Mouse (Mus musculus): Measurements from ENCODE around the gene Nrxn3. TPM values are rescaled to one million over a fixed set of nuclear protein-coding genes. Genes with fewer than 3 reads are reported as not detected.

Gene Nrxn3
- total RNA-seq, 2 experiments from 2014 or later: 183 to 208 TPM

GRCm38 (mm10) chr12:90010280-90010679 lies 1287.6 kb downstream of the Nrxn3 start:
- H3K4me3 ChIP-seq: no peak overlapping the region
- no peak overlapping the region for H3K27ac ChIP-seq
- DNase-seq (ENCODE audit: low spot score in 2 of 2): no peak
- no peak for TF ChIP-seq CTCF (conservative IDR thresholded peaks at IDR 0.05)

DNA sequence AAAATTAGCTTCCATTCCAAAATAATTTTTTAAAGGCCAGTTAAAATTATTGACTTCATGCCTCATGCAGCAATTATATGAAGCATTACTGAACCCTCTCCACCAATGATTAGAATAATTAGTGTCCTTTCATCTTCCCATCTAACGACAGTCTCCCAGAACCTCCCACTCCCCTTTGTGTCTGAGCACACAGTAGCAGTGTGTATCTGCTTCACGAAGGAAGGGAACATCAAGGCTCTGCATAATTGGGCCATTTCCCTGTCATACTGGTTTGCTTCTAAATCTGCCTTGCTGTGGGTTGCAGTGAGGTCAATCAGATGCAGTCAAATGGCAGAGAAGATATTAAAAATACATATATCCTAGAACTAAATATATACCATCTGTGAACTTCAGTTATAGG lies 1291.3 kb downstream of the Nrxn3 start:
- no peak for DNase-seq (ENCODE audit: low spot score in 2 of 2)
- H3K4me3 ChIP-seq: no peak overlapping the region
- TF ChIP-seq CTCF (conservative IDR thresholded peaks at IDR 0.05): no peak
- no peak overlapping the region for H3K27ac ChIP-seq

- Histone ChIP-seq H3K4me3 (no peak overlapping the region), H3K27ac (no peak overlapping the region)
- no peak for TF ChIP-seq CTCF (conservative IDR thresholded peaks at IDR 0.05)
- DNase-seq (ENCODE audit: low spot score in 2 of 2): peak in 1 of 2 experiments; percentile 11
These were observed 1304.3 kb downstream of the Nrxn3 start for GRCm38 (mm10) chr12:90027023-90027422.

DNA sequence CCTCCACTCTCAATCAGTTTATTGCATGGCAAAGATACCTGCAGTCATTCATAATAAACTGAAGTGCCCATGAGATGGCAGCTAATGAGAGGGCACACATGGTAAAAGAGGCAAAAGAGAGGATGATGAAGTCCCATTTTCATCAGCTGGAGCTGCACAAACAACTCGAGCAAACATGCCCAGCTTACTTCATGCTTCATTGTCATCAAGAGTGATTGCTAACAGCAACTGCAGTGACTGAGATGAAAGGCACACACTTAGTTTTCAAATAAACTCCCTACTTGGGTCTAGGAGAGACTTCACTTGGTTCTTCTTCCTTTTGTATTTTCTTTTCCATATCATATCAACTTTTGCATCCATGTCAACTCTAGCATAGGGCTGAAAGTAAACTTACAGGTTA lies 1318.4 kb downstream of the Nrxn3 start:
- H3K4me3 ChIP-seq: no peak overlapping the region
- H3K27ac ChIP-seq: no peak overlapping the region
- DNase-seq (ENCODE audit: low spot score in 2 of 2): no peak
- TF ChIP-seq CTCF (conservative IDR thresholded peaks at IDR 0.05): no peak

DNA sequence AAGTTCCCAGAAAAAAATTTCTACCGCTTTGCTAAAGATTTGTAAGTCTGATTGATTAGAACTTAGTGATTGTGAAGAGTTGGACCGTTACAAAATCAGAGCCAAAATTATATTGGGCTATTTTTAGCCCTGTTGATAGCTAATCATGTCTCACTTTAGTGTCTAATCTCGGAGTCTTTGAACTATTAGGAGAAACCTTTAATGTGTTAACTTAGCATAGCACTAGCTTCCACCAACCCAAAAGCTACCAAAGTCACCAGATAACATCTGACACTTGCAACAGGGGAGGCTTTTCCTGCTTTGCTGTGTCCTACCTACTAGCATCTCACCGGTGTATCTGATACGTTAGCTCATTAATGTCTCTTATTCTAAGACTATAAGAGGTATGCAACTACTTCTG lies 1333.6 kb downstream of the Nrxn3 start:
- H3K4me3 ChIP-seq: no peak overlapping the region
- no peak for DNase-seq (ENCODE audit: low spot score in 2 of 2)
- TF ChIP-seq CTCF (conservative IDR thresholded peaks at IDR 0.05): no peak
- no peak overlapping the region for H3K27ac ChIP-seq

DNA sequence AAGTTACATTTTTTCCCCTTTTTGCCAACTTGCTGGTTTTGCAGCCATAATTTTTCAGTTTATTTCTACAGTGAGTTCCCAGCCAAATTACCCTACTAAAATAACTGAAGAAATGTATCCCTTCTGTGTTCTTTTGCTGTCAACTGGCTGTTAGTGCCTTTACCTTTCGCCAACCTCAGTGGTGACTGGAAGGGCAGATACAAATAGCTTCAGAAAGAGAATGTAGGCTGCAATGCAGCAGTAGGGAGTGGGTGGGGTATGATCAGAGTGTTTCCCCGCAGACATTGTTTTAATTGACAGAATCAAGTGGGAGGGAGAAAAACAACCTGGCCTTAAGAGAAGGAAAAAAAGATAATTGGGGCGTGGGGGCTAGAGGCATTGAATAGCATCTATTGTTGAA lies 1337.1 kb downstream of the Nrxn3 start:
- no peak for TF ChIP-seq CTCF (conservative IDR thresholded peaks at IDR 0.05)
- DNase-seq (ENCODE audit: low spot score in 2 of 2): peak; percentile 4 to 15
- no peak overlapping the region for H3K4me3 ChIP-seq
- peak overlapping the region; percentile 21; the same call in 1 of the 2 replicates for H3K27ac ChIP-seq

GRCm38 (mm10) chr12:90061312-90061711 lies 1338.6 kb downstream of the Nrxn3 start:
- DNase-seq (ENCODE audit: low spot score in 2 of 2): no peak
- no peak for TF ChIP-seq CTCF (conservative IDR thresholded peaks at IDR 0.05)
- H3K27ac ChIP-seq: no peak overlapping the region
- H3K4me3 ChIP-seq: no peak overlapping the region

- no peak overlapping the region for H3K27ac ChIP-seq
- no peak for TF ChIP-seq CTCF (conservative IDR thresholded peaks at IDR 0.05)
- no peak overlapping the region for H3K4me3 ChIP-seq
- DNase-seq (ENCODE audit: low spot score in 2 of 2): no peak
These were observed 1339.5 kb downstream of the Nrxn3 start for GRCm38 (mm10) chr12:90062219-90062618.

DNA sequence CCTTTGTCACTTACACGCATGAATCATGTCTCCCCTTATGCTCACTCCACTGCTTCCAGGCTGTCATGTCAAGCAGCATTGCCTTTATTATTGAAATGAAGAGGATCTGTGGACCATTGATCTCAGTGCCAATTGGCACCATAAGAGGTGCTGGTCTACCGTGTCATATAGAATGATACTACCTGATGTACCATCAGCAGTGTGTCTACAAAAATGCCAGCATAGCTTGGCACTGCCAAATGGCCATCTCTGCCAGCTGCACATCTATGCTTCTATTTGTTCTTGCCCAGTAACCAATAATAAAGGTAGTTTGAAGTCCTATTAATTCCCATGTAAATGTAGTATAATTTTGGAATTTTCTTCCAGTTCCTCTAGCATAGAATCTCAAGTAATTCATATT lies 1340.8 kb downstream of the Nrxn3 start:
- TF ChIP-seq CTCF (conservative IDR thresholded peaks at IDR 0.05): no peak
- no peak for DNase-seq (ENCODE audit: low spot score in 2 of 2)
- Histone ChIP-seq H3K27ac (no peak overlapping the region), H3K4me3 (no peak overlapping the region)

- no peak for TF ChIP-seq CTCF (conservative IDR thresholded peaks at IDR 0.05)
- Histone ChIP-seq H3K27ac (no peak overlapping the region), H3K4me3 (no peak overlapping the region)
- DNase-seq (ENCODE audit: low spot score in 2 of 2): no peak
These were observed 1363.2 kb downstream of the Nrxn3 start for GRCm38 (mm10) chr12:90085862-90086261.

DNA sequence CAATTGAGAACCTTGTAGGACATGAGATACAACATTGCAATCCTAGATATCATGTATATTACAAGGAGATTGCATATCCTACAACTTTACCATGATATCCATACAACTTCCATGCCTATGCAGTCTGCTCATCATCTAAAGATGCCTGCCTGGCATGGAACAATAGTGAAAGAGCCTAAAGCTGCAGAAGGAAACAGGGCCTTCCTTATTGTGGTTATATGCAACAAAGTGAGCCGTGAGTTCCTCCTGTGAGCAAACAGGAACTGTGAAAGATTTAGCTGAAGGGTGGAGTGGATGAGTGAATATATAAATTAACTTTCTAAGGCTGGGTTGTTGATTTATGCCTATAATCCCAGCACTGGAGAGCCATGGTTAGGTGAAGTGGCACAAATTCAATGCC lies 1373.1 kb downstream of the Nrxn3 start:
- DNase-seq (ENCODE audit: low spot score in 2 of 2): no peak
- no peak overlapping the region for H3K27ac ChIP-seq
- no peak overlapping the region for H3K4me3 ChIP-seq
- no peak for TF ChIP-seq CTCF (conservative IDR thresholded peaks at IDR 0.05)

DNA sequence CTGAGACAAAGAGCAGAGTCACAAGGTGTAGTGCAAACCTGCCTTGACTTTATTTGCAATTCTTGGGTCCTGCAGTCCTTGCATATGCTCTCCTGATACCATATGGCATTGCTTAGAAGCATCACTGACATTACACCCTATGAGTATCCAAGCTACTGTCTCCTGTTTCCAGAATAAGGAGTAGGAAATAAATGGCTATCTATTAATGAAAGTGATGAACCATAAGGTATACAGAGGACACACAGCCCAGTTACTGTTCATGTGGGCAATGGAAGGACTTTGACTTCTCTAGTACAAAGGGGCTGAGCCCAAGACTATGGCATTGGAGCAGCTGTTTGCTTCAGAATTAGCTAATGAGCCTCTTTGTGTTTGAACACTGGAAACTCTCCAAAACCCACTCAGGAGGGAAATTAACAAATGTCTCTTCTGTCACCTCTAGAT lies 1390.7 kb downstream of the Nrxn3 start:
- no peak for TF ChIP-seq CTCF (conservative IDR thresholded peaks at IDR 0.05)
- peak in 1 of 2 experiments; percentile 12 for DNase-seq (ENCODE audit: low spot score in 2 of 2)
- peak overlapping the region; percentile 32; the same call in 1 of the 2 replicates for H3K27ac ChIP-seq
- H3K4me3 ChIP-seq: no peak overlapping the region

DNA sequence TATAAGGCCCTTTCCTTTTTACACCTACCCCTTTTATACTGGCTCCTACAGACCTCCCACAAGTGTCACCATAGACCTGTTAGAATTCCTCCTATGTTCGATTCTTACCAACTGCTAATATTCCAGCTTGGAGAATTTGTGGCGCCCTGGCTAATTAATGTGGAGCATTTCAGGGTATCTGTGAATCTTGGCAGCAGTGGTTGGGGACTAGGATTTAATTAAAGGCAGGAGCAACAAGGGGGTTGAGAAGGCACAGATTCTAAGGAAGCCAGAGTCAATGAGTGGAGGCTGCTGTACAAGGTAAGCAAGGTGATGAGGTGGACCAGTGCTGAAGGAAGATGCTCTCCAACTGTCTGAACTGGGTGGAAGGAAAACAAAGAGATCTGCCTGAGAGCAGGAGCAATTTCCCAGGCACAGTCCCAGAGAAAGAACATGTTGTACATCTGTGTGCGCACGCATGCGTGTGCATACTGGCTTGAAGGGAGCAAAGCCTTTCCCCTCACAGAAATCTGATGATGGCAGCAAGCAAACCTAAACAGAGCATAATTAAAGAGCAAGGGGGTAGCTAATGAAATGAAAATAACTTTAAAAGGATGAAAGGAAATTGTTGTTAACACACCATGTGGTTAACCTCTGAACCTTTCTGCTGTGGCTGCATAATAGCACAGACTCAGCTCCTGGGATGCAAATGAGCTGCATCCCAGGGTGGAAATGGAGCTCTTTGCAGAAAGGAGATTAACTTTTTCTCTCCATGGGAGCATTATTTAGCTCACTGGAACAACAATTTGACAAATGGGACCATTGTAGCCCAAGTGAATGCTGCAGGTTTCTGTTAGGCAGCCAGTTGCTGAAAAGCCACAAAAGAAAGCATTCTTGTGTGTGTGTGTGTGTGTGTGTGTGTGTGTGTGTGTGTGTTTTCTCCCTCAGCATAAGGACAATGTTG lies 1409.5 kb downstream of the Nrxn3 start:
- no peak overlapping the region for H3K4me3 ChIP-seq
- no peak for TF ChIP-seq CTCF (conservative IDR thresholded peaks at IDR 0.05)
- no peak for DNase-seq (ENCODE audit: low spot score in 2 of 2)
- H3K27ac ChIP-seq: peak overlapping the region; percentile 36; the same call in 1 of the 2 replicates

DNA sequence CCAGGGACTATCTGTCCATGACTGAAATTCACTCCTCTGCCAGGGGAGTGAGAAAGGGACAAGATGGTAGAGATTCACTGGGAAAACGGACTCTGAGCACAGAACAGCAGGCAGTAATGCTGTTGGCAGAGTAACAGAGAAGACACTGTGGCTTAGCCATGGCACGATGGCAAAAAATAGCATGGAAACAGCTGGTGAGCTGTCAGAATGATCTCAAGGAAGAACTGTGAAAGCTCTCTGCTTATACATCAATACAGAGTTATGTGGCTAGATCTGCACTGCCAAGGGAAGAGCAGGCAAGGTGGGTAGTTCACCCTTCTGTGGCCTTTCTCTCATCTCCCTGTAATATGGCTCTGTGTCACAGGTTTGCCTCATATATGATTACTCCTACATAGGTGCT lies 1419.3 kb downstream of the Nrxn3 start:
- Histone ChIP-seq H3K27ac (peak overlapping the region; percentile 77), H3K4me3 (no peak overlapping the region)
- peak; percentile 58 to 61 for DNase-seq (ENCODE audit: low spot score in 2 of 2)
- no peak for TF ChIP-seq CTCF (conservative IDR thresholded peaks at IDR 0.05)

Data from layer of hippocampus, adult 2 months (tissue).